In the genomic region with DNA sequence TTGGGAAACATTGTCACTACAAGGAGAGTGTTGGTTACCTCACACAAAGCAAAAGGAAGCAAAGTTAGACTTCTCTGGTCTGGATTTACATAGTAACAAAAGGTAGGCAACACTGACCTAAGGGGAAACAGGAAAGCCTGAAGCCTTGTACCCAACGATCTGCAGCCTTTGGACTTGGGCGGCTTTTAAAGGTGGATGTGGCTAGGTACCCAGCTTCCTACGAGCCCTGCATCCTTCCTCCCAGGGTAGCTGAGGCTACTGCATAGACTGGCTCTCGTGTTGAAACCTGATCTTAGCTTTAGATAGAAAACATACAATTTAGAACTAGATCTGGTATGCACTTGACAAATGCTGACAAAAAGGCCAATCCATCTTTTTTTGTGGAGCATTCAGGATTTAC, we compare ENCODE assay signal across 35 mouse cellular contexts.
"Had no signal": no experiment of that assay in that cellular context is flagged by ENCODE, and none has a peak within 500 bp of the region (broad histone marks: within the 10 kb centered on the region; RNA-seq: fewer than 3 reads in every experiment).

No protein-coding gene starts in this region.

- H3K4me1 ChIP-seq: heart, embryonic 15.5 days had no signal

- ATAC-seq: hindbrain, embryonic 16.5 days; hindbrain, postnatal 0 days; inflammation-experienced regulatory T-cells, adult 6 months; intestine, embryonic 15.5 days; intestine, embryonic 16.5 days; intestine, postnatal 0 days had no signal

- H3K9ac ChIP-seq: heart, embryonic 12.5 days; heart, embryonic 13.5 days; heart, embryonic 15.5 days; hindbrain, embryonic 12.5 days; hindbrain, embryonic 13.5 days; hindbrain, embryonic 14.5 days; hindbrain, embryonic 15.5 days; intestine, embryonic 15.5 days; kidney, embryonic 15.5 days had no signal

- H3K9me3 ChIP-seq: heart, embryonic 10.5 days; heart, embryonic 12.5 days; heart, embryonic 13.5 days; heart, embryonic 15.5 days; hindbrain, embryonic 10.5 days; hindbrain, embryonic 12.5 days; hindbrain, embryonic 13.5 days; hindbrain, embryonic 15.5 days; intestine, embryonic 15.5 days; kidney, embryonic 15.5 days had no signal

- H3K27me3 ChIP-seq: heart, embryonic 12.5 days; heart, embryonic 13.5 days; heart, embryonic 15.5 days; hindbrain, embryonic 12.5 days; hindbrain, embryonic 13.5 days; hindbrain, embryonic 15.5 days; intestine, embryonic 15.5 days; kidney, embryonic 15.5 days had no signal

- H3K27ac ChIP-seq: heart, embryonic 10.5 days; heart, embryonic 13.5 days; heart, embryonic 15.5 days; hindbrain, embryonic 10.5 days; hindbrain, embryonic 12.5 days; hindbrain, embryonic 13.5 days; hindbrain, embryonic 14.5 days; hindbrain, embryonic 15.5 days; hindbrain, postnatal 0 days; intestine, embryonic 15.5 days; kidney, embryonic 15.5 days; kidney, postnatal 0 days; layer of hippocampus, adult 2 months; left cerebral cortex, adult 2 months had no signal

- H3K36me3 ChIP-seq: heart, embryonic 10.5 days; heart, embryonic 12.5 days; heart, embryonic 13.5 days; heart, embryonic 15.5 days; hindbrain, embryonic 10.5 days; hindbrain, embryonic 12.5 days; hindbrain, embryonic 13.5 days; hindbrain, embryonic 15.5 days; intestine, embryonic 15.5 days; kidney, embryonic 15.5 days had no signal

- DNase-seq: heart, postnatal 10 days; heart, postnatal 14 days; heart, postnatal 36 days; heart, postnatal 4 days; kidney, adult 11 months; kidney, adult 18-20 months; kidney, adult 2 months; kidney, adult 8-10 months; kidney, adult 9 months; kidney, postnatal 10 days; kidney, postnatal 14 days; kidney, postnatal 25 days; kidney, postnatal 36 days; kidney, postnatal 4 days; layer of hippocampus, adult 9-11 months; layer of hippocampus, postnatal 36 days had no signal

- H3K4me2 ChIP-seq: heart, embryonic 12.5 days; heart, embryonic 13.5 days; heart, embryonic 15.5 days; hindbrain, embryonic 12.5 days; hindbrain, embryonic 13.5 days; hindbrain, embryonic 14.5 days; hindbrain, embryonic 15.5 days; intestine, embryonic 15.5 days; kidney, embryonic 15.5 days had no signal

- H3K4me3 ChIP-seq: heart, embryonic 10.5 days; heart, embryonic 12.5 days; heart, embryonic 13.5 days; heart, embryonic 15.5 days; hindbrain, embryonic 10.5 days; hindbrain, embryonic 12.5 days; hindbrain, embryonic 13.5 days; hindbrain, embryonic 15.5 days; intestine, embryonic 15.5 days; kidney, embryonic 15.5 days; layer of hippocampus, adult 2 months; left cerebral cortex, adult 2 months had no signal
